Mouse (Mus musculus): ENCODE data around the gene Blnk.

Gene Blnk

GRCm38 (mm10) chr19:40994057-40994585, at the start of gene Blnk:
Blnk (minus strand) TSS chr19:40994535.
- in situ Hi-C loops (cut with MboI, MseI) = loop anchor here (25.0 kb wide), 1 partner anchor 1057 kb away; no protein-coding TSS in a partner anchor

DNA sequence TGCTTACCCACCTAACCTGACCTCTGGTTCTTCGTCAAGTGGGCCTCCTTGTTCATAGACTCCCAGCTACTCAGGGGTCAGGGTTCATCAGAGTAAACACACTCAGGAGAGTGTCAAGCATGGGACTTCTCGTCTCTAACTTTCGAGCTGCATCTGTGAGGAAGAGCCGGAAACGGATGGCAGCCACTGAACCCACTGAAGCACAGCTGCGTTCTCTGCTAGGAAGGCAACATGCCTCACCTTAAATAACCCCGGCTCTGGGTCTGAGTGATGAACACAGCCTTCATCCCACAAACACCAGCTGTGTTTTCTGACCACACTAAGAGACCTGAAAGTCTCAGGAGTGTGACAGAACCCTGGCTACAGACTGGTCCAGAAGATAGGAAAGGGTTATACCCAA, 44.8 kb upstream of the Blnk start:
- in situ Hi-C loops (cut with MboI, MseI) = no loop called here

GRCm38 (mm10) chr19:41035809-41036551, 41.6 kb upstream of the Blnk start:
- in situ Hi-C loops (cut with MboI, MseI) = no loop called here

- in situ Hi-C loops (cut with MboI, MseI) = no loop called here
Measured at GRCm38 (mm10) chr19:41031869-41032268, 37.5 kb upstream of the Blnk start.

DNA sequence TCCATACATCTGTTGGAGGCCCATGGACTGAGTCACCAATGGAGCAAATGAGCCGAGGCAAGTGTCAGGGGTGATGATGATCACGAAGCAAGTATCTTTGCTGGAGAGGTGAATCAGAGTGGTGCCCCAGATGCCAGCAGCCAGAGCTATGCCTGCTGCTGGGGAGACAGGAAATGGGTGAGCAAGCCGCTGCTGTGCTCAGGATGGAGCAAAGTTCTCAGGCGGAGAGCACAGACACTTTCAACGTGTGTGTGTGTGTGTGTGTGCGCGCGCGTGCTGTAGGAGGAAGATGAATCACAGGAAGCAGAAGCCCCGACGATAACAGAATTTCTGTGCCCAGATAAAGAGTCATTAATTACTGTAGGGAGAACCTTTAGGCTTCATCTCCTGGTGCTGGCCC, 36.7 kb upstream of the Blnk start:
- in situ Hi-C loops (cut with MboI, MseI) = no loop called here

DNA sequence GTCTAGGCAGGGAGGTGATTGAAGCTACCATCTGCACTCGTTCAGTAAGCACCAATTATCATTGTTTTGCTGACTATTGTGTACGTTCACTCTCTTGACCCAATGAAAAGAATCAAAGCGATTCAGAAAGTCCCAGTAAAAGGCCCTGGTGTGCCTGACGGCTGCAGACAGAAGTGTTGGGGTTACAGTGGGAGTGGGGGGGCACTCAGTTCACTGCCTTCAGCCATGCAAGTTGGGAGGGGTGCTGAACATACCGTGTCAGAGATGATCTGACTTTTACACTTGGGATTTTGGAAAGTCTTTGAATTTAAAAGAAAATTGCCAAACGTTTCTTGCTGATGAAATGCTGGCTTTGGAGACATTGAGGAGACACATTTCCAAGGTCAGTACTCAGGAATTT, 35.8 kb upstream of the Blnk start:
- in situ Hi-C loops (cut with MboI, MseI) = no loop called here

GRCm38 (mm10) chr19:41029219-41029618, 34.9 kb upstream of the Blnk start, which contains the start of gene Dntt:
Dntt (plus strand) TSS chr19:41029275.
- in situ Hi-C loops (cut with MboI, MseI) = no loop called here

GRCm38 (mm10) chr19:41027601-41028000, 33.3 kb upstream of the Blnk start:
- in situ Hi-C loops (cut with MboI, MseI) = no loop called here

GRCm38 (mm10) chr19:41027024-41027423, 32.7 kb upstream of the Blnk start:
- in situ Hi-C loops (cut with MboI, MseI) = no loop called here

DNA sequence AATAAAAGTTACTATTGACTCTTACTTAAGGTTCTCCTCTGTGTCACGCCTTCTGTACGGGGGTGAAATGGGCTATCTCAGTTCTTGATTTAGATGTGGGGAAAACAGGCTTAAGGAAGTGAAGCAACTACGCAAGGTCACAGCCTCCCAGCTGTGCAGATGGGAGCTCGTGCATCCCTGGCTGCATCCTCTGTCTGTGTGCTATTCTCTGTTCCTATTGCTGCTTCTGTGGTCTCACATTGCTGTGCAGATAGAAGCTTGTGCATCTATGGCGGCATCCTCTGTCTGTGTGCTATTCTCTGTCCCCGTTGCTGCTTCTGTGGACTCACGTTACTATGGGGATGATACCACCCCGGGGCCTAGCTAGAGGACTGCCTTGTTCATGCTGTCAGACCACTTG, 32.2 kb upstream of the Blnk start:
- in situ Hi-C loops (cut with MboI, MseI) = no loop called here

DNA sequence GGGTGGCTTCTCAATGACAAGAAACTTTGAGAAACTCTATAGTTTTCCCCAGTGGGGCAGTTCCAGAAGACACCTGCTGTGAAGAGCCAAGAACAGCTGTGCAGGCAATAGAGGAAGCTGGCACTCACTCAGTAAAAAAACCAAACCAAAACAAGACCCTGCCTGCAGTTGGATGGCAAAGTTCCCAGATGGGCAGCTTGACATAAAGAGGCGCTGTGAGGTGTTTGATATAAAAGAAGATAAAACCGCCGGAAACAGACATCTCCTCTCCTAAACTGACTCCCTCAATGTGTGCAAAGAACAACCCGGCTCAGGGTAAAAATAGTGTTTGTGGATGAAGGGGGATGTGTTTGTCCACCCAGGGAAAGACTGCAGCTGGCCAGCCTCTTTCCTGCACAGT, 27.9 kb upstream of the Blnk start:
- in situ Hi-C loops (cut with MboI, MseI) = loop anchor here (5.0 kb wide), 1 partner anchor 345 kb away; no protein-coding TSS in a partner anchor

GRCm38 (mm10) chr19:41020537-41020936, 26.2 kb upstream of the Blnk start:
- in situ Hi-C loops (cut with MboI, MseI) = loop anchor here (5.0 kb wide), 1 partner anchor 343 kb away; no protein-coding TSS in a partner anchor

DNA sequence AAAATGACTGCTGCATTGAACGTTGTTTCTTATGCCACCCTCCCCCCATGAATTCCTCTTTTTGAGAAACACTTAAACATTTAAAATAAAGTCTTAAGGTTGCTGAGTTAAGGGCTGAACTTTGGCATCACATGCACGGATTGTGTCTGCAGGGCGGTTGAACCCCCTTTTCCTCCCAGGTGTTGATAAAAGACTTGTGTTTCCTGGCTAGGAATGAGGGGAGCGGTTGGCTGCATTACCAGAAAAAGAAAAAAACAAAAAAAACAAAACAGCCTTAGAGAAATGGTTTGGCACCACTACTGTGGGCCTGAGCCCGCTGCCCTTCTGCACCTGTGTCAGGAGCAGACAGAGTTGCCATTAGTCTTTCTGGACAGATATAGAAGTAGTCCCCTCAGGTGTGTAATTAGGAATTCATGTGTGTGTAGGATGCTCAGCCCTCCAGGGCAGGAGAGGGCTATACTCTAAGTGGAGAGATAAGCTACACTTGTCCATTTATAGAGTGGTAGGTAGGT, 24.9 kb upstream of the Blnk start:
- in situ Hi-C loops (cut with MboI, MseI) = no loop called here

DNA sequence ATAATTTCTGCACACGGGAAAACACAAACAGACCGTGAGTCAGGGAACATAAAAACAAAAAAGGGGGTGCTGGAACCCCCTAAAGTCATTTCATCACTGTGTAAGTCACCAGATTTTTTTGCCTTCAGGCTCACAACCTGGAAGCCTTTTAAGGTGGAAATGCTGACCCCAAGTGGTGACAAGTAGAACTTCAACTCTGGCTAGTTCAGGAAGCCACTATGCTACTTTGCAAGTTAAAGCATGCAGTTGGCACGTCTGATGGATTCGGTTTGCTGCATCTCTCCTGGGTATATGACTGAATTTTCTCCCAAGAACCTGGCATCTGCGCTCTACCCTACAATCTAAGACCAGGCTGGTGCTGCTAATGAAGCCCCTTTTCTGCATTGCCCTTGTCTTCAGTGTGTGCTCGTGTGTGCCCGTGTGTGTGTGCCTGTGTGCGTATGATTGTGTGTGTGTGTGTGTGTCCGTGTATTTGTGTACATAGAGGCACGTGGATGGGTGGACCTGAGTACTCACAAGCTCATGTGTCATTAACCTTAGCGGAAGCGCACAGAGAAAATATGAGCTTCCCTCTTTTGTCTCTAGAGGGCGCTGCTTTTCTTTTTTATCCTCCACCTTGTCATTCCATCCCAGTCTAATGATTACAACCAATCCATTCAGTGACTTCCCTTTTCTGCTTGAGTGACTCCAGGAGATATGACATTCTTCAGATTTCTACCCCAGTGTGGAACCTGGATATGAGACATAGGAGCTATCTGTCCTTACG, 21.8 kb upstream of the Blnk start:
- in situ Hi-C loops (cut with MboI, MseI) = no loop called here

DNA sequence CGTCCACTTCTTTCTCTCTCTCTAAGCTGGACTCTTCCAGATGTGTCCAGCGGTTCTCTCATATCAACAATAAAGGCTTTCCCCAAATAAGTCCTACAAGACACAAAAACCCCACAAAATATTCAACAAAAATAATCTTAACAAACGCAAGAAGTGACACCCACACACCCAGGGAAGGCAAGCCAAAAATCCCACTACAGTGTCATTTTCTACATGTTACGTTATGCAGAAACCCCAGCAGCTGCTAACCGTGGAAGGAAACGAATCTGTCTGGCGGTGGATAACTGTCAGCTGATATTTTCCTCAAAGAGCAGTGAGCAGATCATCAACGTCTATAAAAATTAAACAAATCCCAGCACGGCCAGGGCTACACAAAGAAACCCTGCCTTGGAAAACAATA, 19.7 kb upstream of the Blnk start:
- in situ Hi-C loops (cut with MboI, MseI) = no loop called here

DNA sequence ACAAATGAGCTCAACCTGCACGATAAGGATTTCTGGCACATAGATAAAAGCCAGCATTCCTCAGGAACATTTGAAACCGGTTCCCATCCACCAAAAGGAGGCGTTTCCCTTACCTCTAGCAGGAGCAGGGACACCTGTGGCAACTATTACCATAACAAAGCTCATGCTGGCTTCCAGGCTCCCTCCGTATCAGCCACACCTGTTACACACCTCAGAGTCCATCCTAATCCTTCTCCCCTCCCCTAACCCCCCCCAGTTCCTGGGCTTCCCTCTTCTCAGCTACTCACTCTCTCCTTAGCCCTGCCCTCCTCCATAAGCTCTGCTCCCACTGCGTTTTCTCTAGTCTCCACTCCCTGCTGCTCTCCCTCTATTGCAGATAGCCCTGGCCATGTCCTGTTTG, 19.3 kb upstream of the Blnk start:
- in situ Hi-C loops (cut with MboI, MseI) = no loop called here

GRCm38 (mm10) chr19:41011676-41012075, 17.3 kb upstream of the Blnk start:
- in situ Hi-C loops (cut with MboI, MseI) = no loop called here

DNA sequence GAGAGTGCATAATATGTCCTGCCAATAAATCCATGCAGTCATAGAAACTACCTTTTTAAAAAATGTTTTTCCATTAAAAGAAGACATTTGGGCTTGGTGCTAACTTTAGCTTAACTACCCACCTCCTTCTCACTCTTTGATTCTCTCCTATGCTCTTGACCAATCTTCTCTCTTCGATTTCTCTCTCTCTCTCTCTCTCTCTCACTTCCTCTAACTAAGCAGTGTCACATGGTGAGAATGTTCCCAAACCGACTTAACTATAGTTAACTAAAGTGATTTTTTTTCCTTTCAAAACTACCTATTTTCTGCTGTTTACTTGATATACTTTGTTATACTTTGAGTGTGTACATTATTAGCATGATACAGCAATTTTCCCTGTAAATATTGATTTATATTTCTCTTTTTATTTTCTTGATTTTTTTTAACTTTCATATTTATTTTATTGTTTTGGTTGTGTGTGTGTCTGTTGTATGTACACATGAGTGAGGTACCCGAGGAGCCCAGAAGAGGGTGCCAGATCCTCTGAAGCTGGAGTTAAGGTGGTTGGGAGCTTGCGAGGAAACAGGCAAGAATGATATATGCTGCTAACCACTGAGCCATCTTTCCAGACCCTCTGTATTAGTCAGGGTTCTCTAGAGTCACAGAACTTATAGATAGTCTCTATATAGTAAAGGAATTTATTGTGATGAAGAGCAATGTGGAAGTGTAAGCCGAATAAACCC, 14.5 kb upstream of the Blnk start:
- in situ Hi-C loops (cut with MboI, MseI) = no loop called here

- in situ Hi-C loops (cut with MboI, MseI) = no loop called here
Measured at GRCm38 (mm10) chr19:41007733-41008132, 13.4 kb upstream of the Blnk start.

GRCm38 (mm10) chr19:41007326-41007725, 13.0 kb upstream of the Blnk start:
- in situ Hi-C loops (cut with MboI, MseI) = no loop called here

GRCm38 (mm10) chr19:41006621-41007020, 12.3 kb upstream of the Blnk start:
- in situ Hi-C loops (cut with MboI, MseI) = no loop called here

All from T-helper 2 cell (primary cell).